Mouse (Mus musculus) thymus, postnatal 10 days (tissue): ENCODE results near the gene Tm4sf4.

ENCODE experiments used
- DNase-seq, 2 experiments: peaks; one replicate each; pipeline ENCODE4 v3.0.0; 2021; ENCODE audit warnings: low spot score in 2 of 2

Gene Tm4sf4

GRCm38 (mm10) chr3:57474421-57474820 is 49.3 kb downstream of the Tm4sf4 start:
- DNase-seq, result no peak

DNA sequence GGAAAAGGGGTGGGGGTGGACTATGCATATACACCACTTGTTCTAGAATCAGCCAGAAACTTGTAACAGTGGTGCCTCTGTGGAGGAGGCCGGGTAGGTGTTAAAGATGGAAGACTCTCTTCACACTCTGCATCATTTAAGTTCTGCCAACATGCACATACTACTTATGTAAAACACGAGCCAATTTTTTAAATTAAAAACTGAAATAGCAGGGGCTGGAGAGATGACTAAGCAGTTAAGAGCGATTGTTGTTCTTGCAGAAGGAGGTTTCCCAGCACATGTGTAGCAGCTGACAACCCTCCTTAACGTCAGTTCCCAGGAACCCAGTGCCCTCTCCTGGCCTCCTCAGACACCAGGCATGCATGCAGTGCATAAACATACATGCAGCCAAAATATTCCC is 55.5 kb downstream of the Tm4sf4 start:
- DNase-seq, result no peak

DNA sequence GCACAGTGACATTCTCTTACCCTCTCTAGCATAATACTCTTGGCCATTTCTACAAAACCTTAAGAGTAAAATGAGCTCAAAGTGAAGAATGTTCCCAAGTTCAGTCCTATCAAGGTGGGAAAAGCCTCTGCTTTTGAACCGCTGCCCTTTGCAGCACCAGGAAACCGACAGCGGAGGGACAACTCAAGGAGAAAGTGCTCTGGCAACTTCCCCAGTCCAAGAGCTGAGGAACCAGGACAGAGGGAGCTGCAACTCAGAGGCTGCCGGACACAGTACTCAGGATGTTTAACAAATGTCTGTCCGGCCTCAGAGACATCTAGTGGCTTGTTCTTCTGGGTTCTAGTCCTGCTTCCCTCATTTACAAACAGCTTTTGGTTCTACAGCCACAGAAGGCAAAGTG is 56.9 kb downstream of the Tm4sf4 start:
- no peak for DNase-seq

GRCm38 (mm10) chr3:57486068-57486467 is 61.0 kb downstream of the Tm4sf4 start:
- no peak for DNase-seq

DNA sequence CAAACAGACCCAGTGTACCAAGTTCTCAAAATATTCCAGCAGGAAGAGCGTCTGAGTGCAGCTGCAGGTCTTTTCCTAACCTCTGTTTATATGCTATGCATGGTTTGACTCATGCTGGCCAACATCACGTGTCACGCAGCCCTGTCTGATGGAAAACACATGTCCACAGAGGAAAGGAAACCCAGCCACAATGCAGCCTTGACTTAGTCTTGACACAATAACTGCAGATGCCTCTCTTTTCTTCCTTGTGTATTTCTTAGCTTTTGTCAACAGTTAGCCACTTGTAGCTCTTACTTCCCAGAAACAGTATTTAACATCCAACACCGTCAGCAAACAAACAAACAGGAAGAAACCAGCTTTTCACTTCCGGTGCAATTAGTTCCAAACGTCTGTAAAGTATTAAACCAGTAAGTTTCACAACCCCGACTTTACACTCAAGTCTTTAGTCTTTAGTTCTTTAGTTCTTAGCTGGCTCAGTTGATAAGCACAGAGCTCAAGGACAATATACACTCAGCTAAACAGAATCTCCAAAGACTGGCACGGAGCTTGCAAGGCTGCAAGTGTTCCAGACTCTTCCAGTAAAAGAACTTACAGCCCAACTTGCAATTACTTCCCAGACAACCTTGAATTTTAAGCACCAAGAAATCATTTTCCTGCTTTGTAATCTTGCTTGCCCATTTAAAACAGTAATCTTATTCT is 62.5 kb downstream of the Tm4sf4 start:
- no peak for DNase-seq
